Mouse (Mus musculus) cerebellum, adult 11-12 months (tissue): Measurements from ENCODE around the gene Pih1d1.
"Not testable (repeated sequence)": the region's sequence is repeated elsewhere in the genome, so short reads cannot be mapped to it uniquely, and the experiment has no call there.

Experiments
- DNase-seq: peaks from one replicate; pipeline ENCODE4 v3.0.0; 2022

The Pih1d1 gene

GRCm38 (mm10) chr7:45154096-45154992 lies at the start of gene Pih1d1, which contains the start of gene Aldh16a1:
Pih1d1 (plus strand) TSS chr7:45154303.
Aldh16a1 (minus strand) TSS chr7:45154584.
- DNase-seq, result peak; percentile 97

GRCm38 (mm10) chr7:45104941-45105340 lies 49.2 kb upstream of the Pih1d1 start:
- DNase-seq, result no peak

- no peak for DNase-seq
Measured at GRCm38 (mm10) chr7:45105491-45105890, 48.6 kb upstream of the Pih1d1 start.

GRCm38 (mm10) chr7:45106441-45106840 lies 47.7 kb upstream of the Pih1d1 start:
- DNase-seq, result no peak

- DNase-seq, result no peak
Measured at GRCm38 (mm10) chr7:45107052-45107645, 47.0 kb upstream of the Pih1d1 start.

GRCm38 (mm10) chr7:45110089-45110488 lies 44.0 kb upstream of the Pih1d1 start:
- not testable (repeated sequence) for DNase-seq

GRCm38 (mm10) chr7:45111940-45112339 lies 42.2 kb upstream of the Pih1d1 start:
- no peak for DNase-seq

GRCm38 (mm10) chr7:45112529-45112928 lies 41.6 kb upstream of the Pih1d1 start:
- DNase-seq, result no peak

- DNase-seq, result no peak
Measured at GRCm38 (mm10) chr7:45113476-45113875, 40.6 kb upstream of the Pih1d1 start.

- DNase-seq, result no peak
Measured at GRCm38 (mm10) chr7:45117566-45117965, 36.5 kb upstream of the Pih1d1 start.

- DNase-seq, result no peak
Measured at GRCm38 (mm10) chr7:45118336-45118735, 35.8 kb upstream of the Pih1d1 start.

GRCm38 (mm10) chr7:45119780-45120709 lies 34.1 kb upstream of the Pih1d1 start:
- DNase-seq, result no peak

GRCm38 (mm10) chr7:45121404-45121803 lies 32.7 kb upstream of the Pih1d1 start:
- peak; percentile 52 for DNase-seq

- peak; percentile 41 for DNase-seq
Measured at GRCm38 (mm10) chr7:45121966-45122365, 32.1 kb upstream of the Pih1d1 start.

GRCm38 (mm10) chr7:45122561-45123185 lies 31.4 kb upstream of the Pih1d1 start:
- peak; percentile 46 for DNase-seq

- DNase-seq, result peak; percentile 41
Measured at GRCm38 (mm10) chr7:45123186-45123570, 30.9 kb upstream of the Pih1d1 start.

GRCm38 (mm10) chr7:45124224-45125143 lies 29.6 kb upstream of the Pih1d1 start, which contains the start of gene Rps11:
Rps11 (minus strand) TSS chr7:45124439.
- DNase-seq, result peak; percentile 99

- no peak for DNase-seq
Measured at GRCm38 (mm10) chr7:45125144-45125600, 28.9 kb upstream of the Pih1d1 start.

GRCm38 (mm10) chr7:45125649-45126048 lies 28.5 kb upstream of the Pih1d1 start:
- DNase-seq, result peak; percentile 46

GRCm38 (mm10) chr7:45126147-45126843 lies 27.8 kb upstream of the Pih1d1 start:
- DNase-seq, result peak; percentile 54
